Mouse (Mus musculus) spleen, postnatal 14 days (tissue): Measurements from ENCODE around the gene Mindy3.

Experiments used
- DNase-seq, 2 experiments: peaks; one replicate each; pipeline ENCODE4 v3.0.0; 2021 to 2022; ENCODE audit warnings: low spot score in 2 of 2

Mindy3 gene

DNA sequence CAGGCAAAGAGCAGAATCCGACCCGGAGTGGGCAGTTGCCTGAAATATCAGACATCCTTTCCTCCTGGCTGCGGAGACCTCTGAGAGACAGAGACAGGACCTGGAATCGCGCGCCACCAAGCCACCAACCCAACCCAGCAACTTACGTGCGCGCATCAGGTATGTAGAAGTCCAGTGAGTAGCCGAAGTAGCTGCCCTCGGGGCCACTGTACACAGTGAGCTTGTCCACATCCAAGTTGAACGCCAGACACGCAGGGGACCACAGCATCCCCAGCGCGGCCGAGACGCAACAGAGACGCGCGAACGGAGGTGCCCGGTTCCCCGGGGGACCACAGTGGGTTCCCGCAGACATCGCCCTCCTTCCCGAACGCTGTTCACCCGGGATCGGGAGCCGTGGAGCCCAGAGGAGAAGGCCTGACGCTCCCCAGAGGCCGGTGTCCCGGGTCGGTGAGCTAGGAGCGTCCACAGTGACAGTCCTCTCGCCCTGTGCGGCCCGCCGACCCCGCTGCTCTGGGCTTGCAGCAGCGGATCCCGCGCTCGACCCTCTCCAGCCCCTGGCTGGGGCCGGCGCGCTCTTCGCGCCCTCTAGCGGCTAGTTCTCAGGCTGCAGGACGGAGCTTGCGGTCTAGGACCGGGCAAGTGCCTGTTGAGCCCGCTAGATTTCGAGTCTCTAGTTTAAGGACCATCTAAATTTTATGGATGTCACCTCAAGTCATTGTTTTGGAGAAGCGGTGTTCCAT is 117.7 kb downstream of the Mindy3 start, which contains the start of gene Itga8:
Gene Itga8, minus strand, starts transcription at position 492 of the 740 bp plus-strand sequence.
- DNase-seq = peak; percentile 43 to 70

DNA sequence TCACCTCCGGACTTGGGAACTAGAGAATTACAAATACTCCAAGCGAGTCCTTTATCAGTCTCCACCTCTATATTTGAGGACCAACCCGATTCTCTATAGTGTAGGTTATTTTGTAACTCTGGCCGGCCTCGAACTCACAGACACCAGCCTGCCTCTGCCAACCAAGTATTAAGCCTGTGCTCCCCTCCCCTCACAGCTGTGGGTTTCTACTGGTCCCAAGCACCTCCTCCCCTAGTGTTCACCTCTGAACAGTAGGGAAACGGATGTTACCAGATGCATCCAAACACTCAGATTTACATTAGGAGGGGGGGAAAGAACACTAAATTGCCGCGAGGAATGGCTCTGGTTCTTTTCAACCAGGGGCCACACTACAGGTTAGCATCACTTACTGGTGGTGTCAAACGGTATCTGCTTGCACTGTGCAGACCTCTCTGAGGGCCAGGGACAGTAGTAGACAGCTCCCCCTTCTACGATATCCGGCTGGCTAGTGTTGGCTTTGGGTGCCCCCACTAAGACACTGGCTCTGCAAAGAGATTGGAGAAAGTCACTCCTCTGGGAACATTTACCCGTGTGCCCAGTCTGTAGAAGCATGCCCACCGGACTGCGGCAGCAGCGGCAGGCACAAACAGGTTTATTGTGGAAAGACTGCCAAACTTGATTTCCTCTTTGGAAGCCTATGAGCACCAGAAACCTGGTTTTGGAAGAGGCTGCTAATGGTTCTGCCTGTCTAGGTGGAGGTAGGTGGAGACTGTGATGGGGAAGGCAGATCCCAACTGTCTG is 118.6 kb downstream of the Mindy3 start:
- no peak for DNase-seq

DNA sequence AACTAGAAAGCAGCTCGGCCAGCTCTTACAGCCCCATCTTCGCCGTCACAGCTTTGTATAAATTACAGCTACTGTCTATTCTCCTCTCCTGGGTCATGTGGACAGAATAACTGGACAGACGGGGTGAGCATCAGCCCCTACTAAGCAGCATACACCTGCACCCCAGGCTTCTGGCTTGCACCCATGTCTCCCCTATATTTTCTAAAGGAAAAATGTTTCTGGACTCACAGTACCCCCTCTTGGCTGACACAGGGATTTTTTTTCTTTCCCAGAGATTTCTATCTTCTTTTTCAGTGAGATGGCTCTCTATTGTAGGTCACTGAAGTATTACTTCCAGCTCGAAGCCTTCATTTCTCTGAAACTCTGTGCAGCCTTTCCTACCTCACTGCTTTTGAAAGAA is 122.0 kb downstream of the Mindy3 start:
- DNase-seq = no peak
